Mouse (Mus musculus) embryonic facial prominence, embryonic 11.5 days (tissue): ENCODE results near the gene Pbx1. TPM values are rescaled to one million over a fixed set of nuclear protein-coding genes. Genes with fewer than 3 reads are reported as not detected.
A peak's percentile ranks its signal among the peaks of the same experiment; 100 is the strongest.

Source experiments
- ATAC-seq: fragments of 200-750 bp; cut with Nextera tagmentation; replicated peaks from 2 replicates; pipeline ENCODE4 v1.8.0; 2017; ENCODE audit warnings: low read depth; ENCODE audit not compliant: insufficient number of reproducible peaks, low FRiP score, low TSS enrichment
- DNase-seq: peaks from one replicate; pipeline ENCODE4 v3.0.0-alpha.2; 2015; ENCODE audit warnings: low spot score
- H3K27ac ChIP-seq: fragments of 300-500 bp; sonication (generic); replicated peaks from 2 replicates; pipeline ENCODE4 v1.5.1; 2014; ENCODE audit warnings: mild to moderate bottlenecking, low read depth, low read length, control low read depth
- H3K27me3 ChIP-seq: fragments of 300-500 bp; sonication (generic); 2 replicates; pipeline ENCODE4 v1.6.1; 2014; ENCODE audit warnings: mild to moderate bottlenecking, low read length, moderate library complexity, mixed read lengths; ENCODE audit not compliant: control insufficient read depth, insufficient read depth
- H3K36me3 ChIP-seq: fragments of 300-500 bp; sonication (generic); replicated peaks from 2 replicates; pipeline ENCODE4 v1.6.1; 2014; ENCODE audit warnings: low read depth, mild to moderate bottlenecking, low read length, moderate library complexity, mixed read lengths; ENCODE audit not compliant: control insufficient read depth, insufficient read depth
- H3K4me1 ChIP-seq: fragments of 300-500 bp; sonication (generic); 2 replicates; pipeline ENCODE4 v1.6.1; 2014; ENCODE audit warnings: low read length, mixed read lengths; ENCODE audit not compliant: control insufficient read depth, insufficient read depth
- H3K4me2 ChIP-seq: fragments of 300-500 bp; sonication (generic); 2 replicates; pipeline ENCODE4 v1.6.1; 2014; ENCODE audit warnings: low read depth, mild to moderate bottlenecking, control low read depth, low read length, moderate library complexity
- H3K4me3 ChIP-seq: fragments of 300-500 bp; sonication (generic); 2 replicates; pipeline ENCODE4 v1.5.1; 2014; ENCODE audit warnings: low read depth, low read length, control low read depth
- H3K9ac ChIP-seq: fragments of 300-500 bp; sonication (generic); replicated peaks from 2 replicates; pipeline ENCODE4 v1.6.1; 2014; ENCODE audit warnings: mild to moderate bottlenecking, control low read depth, low read length
- H3K9me3 ChIP-seq: fragments of 300-500 bp; sonication (generic); replicated peaks from 2 replicates; pipeline ENCODE4 v1.6.1; 2016; ENCODE audit warnings: mild to moderate bottlenecking, low read length, inconsistent platforms, mixed read lengths; ENCODE audit not compliant: control insufficient read depth
- WGBS: fragments of 180-500 bp; shearing (Covaris S2); extraction: QIAGEN DNeasy Blood & Tissue Kit; methylation state at CpG from one replicate; pipeline ENCODE4 v1.1.7; 2014; 5-methylcytosine and 5-hydroxymethylcytosine counted together
- polyA plus RNA-seq: library from polyadenylated mRNA; unstranded; fragments of >200 nt; fragmentation: Nextera tagmentation; extraction: Ambion mirVana; gene quantifications from 2 replicates; pipeline ENCODE4 v1.2.1, GENCODE M21; 2014

The Pbx1 gene
- polyA plus RNA-seq, 1 experiment from 2014 or later: 47.8 TPM

DNA sequence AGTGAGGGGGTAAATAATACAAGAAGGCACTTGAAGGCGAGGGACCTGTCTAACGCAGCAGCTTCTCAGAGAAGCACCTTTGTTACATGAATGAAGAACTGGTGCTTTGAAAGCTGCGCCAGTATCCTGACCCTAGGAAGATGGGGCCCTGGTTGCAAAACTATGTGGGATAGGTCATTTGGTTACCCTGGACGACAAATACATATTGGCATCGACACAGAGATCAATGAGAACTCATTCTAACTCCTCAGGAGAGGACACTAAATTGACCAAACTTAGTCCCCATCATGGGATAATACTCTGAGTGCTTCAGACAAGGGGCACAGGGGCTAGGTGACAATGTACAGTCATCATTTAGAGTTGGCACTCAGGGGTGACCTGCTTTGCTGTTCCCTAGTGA lies 264.3 kb downstream of the Pbx1 start:
- H3K27me3 ChIP-seq: no peaks in the 10 kb centered on the region
- DNase-seq (no peak), ATAC-seq (no peak)
- H3K4me1 ChIP-seq: no peaks in the 10 kb centered on the region
- H3K4me2 ChIP-seq: no peak overlapping the region
- H3K9me3 ChIP-seq: no peaks in the 10 kb centered on the region
- H3K36me3 ChIP-seq: no peaks in the 10 kb centered on the region
- H3K9ac ChIP-seq: no peak overlapping the region
- no peak overlapping the region for H3K27ac ChIP-seq
- no peak overlapping the region for H3K4me3 ChIP-seq
- WGBS: 90% methylated on average over 5 of the region's 5 CpGs

- no peak for ATAC-seq
- Histone ChIP-seq H3K4me3 (no peak overlapping the region), H3K27ac (no peak overlapping the region), H3K9ac (no peak overlapping the region), H3K36me3 (no peaks in the 10 kb centered on the region), H3K4me1 (no peaks in the 10 kb centered on the region), H3K9me3 (no peaks in the 10 kb centered on the region), H3K4me2 (no peak overlapping the region), H3K27me3 (no peaks in the 10 kb centered on the region)
- no peak for DNase-seq
- 87% methylated on average over 2 of the region's 2 CpGs for WGBS
Observed at GRCm38 (mm10) chr1:168166841-168167240, 265.2 kb downstream of the Pbx1 start.

GRCm38 (mm10) chr1:168164945-168165344 lies 267.1 kb downstream of the Pbx1 start:
- 68% methylated on average over 3 of the region's 3 CpGs for WGBS
- no peak overlapping the region for H3K27ac ChIP-seq
- no peak for ATAC-seq

DNA sequence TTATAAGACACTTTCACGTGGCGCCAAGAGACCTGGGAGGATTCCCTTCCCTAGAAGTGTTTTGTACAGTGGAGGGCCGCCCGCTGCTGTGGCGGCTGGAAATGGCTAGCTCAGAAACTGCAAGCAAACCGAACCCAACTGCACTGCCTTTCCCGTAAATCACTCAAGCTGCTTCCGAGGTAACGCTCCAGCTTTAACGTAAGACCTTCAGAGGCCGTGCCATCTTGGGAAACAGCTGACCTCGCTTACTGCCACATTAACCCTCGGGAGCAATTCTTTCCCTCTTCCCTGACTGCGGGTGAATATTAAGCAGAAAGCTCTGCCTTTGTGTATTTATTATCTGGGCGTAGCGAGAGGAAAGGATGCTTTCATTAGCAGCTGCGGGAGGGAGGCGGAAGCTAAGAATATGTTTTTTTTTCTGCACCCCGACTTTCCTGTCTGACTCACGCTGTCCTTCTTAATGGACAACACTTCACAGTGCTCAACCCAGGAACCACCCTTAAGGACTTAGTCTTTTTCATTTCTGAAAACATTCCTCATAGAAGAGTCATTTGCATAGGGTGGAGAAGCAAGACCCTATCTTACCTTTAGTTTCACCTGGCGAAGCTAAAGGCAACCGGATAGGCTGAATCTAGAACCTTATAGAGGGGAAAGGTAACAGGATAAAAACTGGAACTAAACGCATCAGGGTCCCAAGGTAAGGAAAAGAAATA lies 268.4 kb downstream of the Pbx1 start:
- no peak for DNase-seq
- H3K4me2 ChIP-seq: no peak overlapping the region
- H3K27me3 ChIP-seq: no peaks in the 10 kb centered on the region
- H3K27ac ChIP-seq: no peak overlapping the region
- no peaks in the 10 kb centered on the region for H3K36me3 ChIP-seq
- no peak overlapping the region for H3K9ac ChIP-seq
- no peak for ATAC-seq
- WGBS: 73% methylated on average over 23 of the region's 23 CpGs
- no peaks in the 10 kb centered on the region for H3K9me3 ChIP-seq
- no peak overlapping the region for H3K4me3 ChIP-seq
- H3K4me1 ChIP-seq: no peaks in the 10 kb centered on the region

More at GRCm38 (mm10) chr1:168164945-168165344, 267.1 kb downstream of the Pbx1 start:
- Histone ChIP-seq H3K4me1 (no peaks in the 10 kb centered on the region), H3K9ac (no peak overlapping the region), H3K36me3 (no peaks in the 10 kb centered on the region), H3K9me3 (no peaks in the 10 kb centered on the region), H3K4me2 (no peak overlapping the region), H3K27me3 (no peaks in the 10 kb centered on the region), H3K4me3 (no peak overlapping the region)
- no peak for DNase-seq

- Histone ChIP-seq H3K9me3 (no peaks in the 10 kb centered on the region), H3K9ac (no peak overlapping the region), H3K27ac (no peak overlapping the region), H3K27me3 (no peaks in the 10 kb centered on the region), H3K36me3 (no peaks in the 10 kb centered on the region), H3K4me1 (no peaks in the 10 kb centered on the region), H3K4me3 (no peak overlapping the region), H3K4me2 (no peak overlapping the region)
- 87% methylated on average over 6 of the region's 6 CpGs for WGBS
- DNase-seq (no peak), ATAC-seq (no peak)
Observed at GRCm38 (mm10) chr1:168139138-168139682, 292.9 kb downstream of the Pbx1 start.

DNA sequence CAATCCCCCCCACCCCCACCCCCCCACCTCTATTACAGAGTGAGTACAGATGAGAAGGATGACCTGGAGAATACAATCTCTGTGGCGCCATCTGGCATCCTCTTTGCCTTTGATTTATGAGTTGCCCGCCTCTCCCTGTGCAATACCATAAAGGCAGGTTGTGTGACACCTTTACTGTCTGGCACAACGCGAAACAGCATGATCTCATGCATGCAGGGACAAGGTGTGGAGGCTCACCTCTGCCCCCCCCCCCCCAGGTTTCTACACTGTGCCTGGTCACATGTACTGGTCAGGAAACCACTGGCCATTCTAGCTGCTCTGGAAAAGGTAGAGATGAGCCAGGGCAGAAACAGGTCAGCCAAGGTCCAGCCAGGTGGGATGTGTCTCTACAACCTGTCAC lies 293.4 kb downstream of the Pbx1 start:
- Histone ChIP-seq H3K27ac (no peak overlapping the region), H3K4me3 (no peak overlapping the region), H3K9ac (no peak overlapping the region), H3K4me2 (no peak overlapping the region), H3K4me1 (no peaks in the 10 kb centered on the region), H3K27me3 (no peaks in the 10 kb centered on the region), H3K36me3 (no peaks in the 10 kb centered on the region), H3K9me3 (no peaks in the 10 kb centered on the region)
- ATAC-seq (0 out of 2 replicates have a peak, but pooled peaks have one; percentile 34), DNase-seq (no peak)
- WGBS: 88% methylated on average over 4 of the region's 4 CpGs

GRCm38 (mm10) chr1:168137890-168138289 lies 294.2 kb downstream of the Pbx1 start:
- Histone ChIP-seq H3K27me3 (no peaks in the 10 kb centered on the region), H3K9ac (no peak overlapping the region), H3K4me2 (no peak overlapping the region), H3K4me1 (no peaks in the 10 kb centered on the region), H3K9me3 (no peaks in the 10 kb centered on the region), H3K36me3 (no peaks in the 10 kb centered on the region), H3K27ac (no peak overlapping the region), H3K4me3 (no peak overlapping the region)
- DNase-seq (no peak), ATAC-seq (no peak)
- WGBS: 86% methylated on average over 5 of the region's 5 CpGs

DNA sequence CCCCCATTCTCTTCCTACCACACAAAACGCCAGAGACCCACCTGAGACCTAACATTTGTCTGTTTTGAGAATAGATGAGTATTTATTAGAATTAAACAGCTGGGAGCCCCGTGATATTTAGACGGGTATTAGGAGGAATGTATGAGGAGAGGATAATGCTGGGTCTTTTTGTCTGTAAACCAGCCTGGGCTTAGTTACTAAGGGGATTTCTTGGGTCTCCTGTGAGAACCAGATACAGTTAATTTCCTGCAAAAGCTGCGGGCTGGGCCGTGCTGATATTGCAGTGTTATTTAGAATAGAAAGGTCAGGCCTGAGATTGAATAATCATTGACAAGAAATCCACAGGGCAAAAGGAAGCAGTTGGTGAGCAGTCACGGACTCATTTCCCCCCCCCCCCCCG lies 296.5 kb downstream of the Pbx1 start:
- Histone ChIP-seq H3K4me3 (no peak overlapping the region), H3K4me1 (no peaks in the 10 kb centered on the region), H3K9me3 (no peaks in the 10 kb centered on the region), H3K27ac (no peak overlapping the region), H3K27me3 (no peaks in the 10 kb centered on the region), H3K9ac (no peak overlapping the region), H3K36me3 (no peaks in the 10 kb centered on the region), H3K4me2 (no peak overlapping the region)
- DNase-seq (no peak), ATAC-seq (no peak)
- 75% methylated on average over 6 of the region's 7 CpGs for WGBS
